Mouse (Mus musculus) thymus, postnatal 10 days (tissue): ENCODE data around the gene Grhpr.
A peak's percentile ranks its signal among the peaks of the same experiment; 100 is the strongest.
"Not testable (repeated sequence)": the region's sequence is repeated elsewhere in the genome, so short reads cannot be mapped to it uniquely, and the experiment has no call there.

ENCODE experiments used
- DNase-seq, 2 experiments: peaks; one replicate each; pipeline ENCODE4 v3.0.0; 2021; ENCODE audit warnings: low spot score in 2 of 2

Grhpr gene

DNA sequence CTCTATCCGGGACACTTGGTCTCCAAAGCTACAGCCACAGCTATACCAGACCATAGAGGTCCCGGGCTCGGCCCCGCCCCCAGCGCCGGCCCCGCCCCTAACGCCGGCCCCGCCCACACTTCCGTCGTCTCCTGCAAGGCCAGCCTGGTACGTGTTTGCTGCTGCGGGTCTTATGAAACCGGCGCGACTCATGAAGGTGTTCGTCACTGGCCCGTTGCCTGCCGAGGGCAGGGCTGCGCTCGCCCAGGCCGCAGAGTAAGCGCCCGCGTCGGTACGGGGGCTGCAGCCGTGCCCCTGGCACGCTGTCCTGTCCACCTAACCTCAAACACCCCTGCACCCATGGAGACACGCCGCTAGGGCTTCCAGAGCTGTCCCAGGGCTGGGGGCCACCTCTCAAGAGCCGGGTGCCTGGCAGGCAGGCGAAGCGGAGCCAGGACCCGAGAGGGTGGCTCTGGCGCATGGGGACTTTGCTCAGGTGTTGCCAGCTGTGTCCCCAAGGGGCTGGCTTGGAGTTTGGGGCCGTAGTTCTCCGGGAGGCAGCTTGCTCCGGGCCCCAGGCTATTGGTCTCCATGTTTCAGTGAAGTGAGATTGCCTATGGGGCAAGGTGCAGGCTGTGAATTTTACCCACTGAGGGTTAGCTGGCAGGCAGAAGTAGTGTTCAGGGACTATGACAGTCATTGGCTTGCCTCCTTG, at the start of gene Grhpr:
Gene Grhpr, plus strand, starts transcription at position 116 of the 694 bp plus-strand sequence.
- DNase-seq, result peak; percentile 73 to 84

DNA sequence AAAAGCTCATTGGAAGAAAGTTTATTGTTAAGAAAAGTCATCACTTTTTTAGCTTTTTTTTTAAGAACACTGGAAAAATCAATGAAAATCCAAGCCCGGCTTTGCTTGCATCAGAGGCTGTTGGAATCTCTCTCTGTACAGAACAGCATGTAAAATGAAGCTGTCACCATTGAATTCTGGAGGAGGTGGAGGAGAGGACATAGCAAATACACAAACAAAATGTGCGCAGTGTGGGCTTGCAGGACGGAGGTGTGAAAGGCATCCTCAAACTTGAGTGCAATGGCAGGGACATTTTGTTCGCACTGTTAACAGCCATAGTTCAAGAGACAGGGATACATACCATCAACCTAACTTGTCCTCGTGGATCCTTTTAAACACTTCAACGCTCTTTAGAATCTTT, 49.5 kb upstream of the Grhpr start:
- DNase-seq, result no peak

DNA sequence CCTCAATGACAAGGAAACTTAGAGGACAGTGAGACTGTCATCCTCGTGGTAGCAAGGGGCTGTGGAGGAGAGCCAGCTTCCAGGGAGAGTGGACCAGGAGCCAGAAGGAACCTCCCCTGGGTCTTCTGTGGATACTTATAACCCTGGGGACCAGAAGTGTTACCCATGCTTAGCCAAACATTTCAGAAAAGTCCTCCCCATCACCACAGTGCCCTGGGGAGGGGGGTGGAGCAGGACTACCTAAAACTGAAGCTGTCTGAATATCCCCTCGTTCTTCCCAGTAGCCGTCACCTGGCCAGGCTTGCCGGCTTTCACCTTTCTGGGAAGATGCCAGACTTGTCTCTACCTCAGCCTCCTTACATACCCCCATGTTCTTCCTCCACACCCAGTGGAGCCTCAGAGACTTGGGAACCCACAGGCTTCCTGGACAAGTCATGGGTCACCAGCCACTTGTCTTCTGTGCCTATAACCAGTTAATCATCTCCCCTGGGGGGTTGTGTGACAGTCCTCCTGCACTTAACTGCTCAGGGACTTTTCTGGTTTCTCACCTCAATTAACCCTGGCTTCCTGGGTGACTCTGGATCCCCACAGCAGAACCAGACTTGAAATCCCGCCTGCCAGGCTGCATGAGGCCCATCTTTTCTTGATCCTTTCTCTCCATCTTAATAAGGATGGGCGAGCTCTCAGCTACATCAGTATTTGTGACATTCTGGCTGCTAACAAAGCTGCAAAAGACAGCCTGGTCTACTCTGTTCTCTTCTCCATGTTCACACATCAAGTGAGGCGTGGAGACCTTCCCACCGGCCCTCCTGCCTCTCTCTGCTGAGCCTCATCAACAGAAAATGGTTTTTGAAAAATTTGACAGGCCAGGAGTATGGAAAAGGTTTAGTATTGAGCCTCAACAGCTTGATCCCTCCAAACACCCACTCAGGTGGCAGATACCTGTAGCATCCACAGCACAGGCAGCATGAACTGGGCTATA, 42.5 kb upstream of the Grhpr start:
- no peak for DNase-seq

DNA sequence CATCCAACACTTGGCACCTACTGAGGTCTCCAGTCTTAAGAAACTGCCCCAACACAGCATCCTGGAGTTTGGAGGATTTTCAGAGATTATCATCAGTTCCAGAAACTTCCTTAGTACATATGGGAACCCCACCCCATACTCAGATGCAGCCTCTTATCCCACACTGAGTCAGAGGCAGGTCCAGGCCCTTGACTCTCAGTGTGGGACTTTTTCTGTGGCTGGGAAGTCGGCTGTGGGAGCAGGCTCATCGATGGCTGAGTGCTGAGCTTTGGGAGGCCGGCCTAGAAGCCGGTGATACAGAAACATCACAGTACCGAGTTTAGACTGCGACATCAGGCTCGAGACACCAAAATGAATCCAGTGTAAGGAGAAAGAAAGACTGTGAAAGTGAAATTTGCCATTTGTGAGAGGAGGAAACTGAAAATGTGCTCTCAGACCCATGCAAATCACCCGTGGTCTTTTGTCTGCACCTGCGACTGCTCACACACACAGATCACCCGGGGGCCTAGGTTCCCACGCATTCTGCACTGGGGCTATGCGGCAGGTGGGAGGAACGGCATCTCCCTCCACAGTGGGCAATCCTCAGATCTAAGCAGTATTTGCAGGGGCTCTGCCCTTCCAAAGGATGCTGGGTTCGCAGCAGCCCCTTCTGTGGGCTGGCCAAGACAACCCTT, 41.5 kb upstream of the Grhpr start:
- no peak for DNase-seq

DNA sequence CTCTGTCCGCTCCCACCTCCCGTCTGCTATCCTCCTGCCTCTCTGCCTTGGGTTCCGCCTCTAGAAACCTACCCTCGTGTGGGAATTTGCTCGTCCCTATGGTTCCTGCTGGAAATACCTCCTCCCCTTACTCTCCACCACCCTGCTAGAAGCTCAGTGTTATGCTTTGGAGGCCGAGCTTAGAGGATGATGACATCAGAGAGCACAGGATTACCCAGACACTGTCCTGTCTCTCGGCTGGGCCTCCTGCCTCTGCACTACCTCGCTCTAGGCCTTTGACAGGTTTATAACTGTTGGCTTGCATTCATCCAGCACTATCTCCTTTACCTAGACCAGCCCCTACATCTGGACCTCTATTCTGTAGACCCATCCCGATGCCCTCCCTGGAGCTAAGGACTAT, 40.9 kb upstream of the Grhpr start:
- DNase-seq, result no peak

DNA sequence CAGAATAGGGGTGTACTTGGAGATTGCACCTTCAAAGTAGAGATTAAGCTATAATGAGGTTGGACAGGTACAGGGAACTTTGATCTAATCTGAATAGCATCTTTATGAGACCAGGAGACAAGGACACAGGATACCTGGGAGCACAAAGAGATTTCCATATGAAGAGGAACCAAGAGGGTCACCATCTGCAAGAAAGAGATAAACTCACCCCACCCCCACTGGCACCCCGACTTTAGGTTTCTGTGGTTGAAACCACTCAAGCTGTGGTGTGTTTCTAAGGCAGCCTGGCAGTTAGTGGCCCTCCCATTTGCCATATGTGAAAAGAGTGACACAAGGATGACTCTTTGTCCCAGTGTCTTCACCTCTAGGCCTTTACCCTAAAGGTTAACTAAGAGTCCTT, 39.0 kb upstream of the Grhpr start:
- DNase-seq, result no peak

DNA sequence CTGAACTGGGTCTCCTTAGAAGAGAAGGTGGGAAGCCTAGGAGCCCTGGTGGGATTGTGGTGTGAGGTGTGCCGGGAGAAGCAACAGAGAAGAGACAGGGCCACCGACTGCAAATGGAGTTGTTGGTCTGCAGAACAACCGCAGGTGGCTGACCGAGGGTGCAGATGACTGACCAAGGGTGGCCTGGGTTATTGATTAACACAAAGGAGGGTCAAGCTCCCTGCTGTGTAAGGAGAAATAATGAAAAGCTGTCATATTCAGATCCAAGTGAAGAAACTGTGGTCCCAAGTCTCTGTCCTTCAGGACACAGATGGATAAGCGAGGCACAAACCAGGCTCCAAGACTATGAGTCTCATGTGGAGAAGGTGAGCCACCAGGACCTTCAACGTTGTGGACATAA, 37.7 kb upstream of the Grhpr start:
- DNase-seq, result no peak

DNA sequence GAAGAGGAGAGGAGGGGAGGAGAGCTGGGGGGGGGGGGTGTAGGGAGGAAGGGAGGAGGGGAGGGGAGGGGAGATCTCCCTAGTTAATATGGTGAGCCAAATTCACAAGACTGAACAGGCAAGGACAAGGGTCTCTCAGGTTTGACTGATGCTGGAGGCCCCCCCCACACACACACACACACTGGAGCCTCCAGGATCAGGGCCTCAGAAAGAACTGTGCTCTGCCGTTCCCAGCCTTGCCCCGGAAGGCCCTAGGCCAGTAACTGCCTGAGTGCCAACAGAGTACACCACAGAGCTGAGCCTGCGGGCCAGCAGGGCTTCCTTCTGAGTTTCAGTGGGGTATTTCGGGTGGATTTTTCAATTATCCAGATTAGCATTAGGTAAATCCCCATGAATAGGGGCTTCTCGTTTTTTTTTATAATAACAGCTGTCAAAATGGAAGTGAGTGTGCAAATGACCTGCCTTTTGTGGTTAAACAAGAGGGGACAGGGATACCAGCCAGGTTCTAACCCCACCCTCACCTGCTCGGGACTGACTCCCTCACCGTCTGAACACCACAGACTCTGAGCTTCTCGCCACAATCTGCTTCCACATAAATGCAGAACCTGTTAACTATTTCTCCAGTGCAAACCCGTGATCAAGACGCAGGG, 36.6 kb upstream of the Grhpr start:
- DNase-seq, result no peak

DNA sequence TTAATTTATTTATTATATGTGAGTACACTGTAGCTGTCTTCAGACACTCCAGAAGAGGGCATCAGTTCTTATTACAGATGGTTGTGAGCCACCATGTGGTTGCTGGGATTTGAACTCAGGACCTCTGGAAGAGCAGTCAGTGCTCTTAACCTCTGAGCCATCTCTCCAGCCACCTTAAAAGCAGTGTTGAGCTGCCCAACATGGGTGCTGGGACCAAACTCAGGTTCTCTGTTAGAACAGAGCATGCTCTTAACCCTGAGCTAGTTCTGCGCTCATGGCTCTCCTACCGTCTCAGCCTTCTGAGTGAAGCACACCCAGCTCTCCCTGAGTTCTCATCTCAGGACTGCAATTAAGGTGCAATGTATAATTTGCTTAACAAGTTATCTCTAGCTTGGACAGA, 35.1 kb upstream of the Grhpr start:
- DNase-seq, result not testable (repeated sequence)

DNA sequence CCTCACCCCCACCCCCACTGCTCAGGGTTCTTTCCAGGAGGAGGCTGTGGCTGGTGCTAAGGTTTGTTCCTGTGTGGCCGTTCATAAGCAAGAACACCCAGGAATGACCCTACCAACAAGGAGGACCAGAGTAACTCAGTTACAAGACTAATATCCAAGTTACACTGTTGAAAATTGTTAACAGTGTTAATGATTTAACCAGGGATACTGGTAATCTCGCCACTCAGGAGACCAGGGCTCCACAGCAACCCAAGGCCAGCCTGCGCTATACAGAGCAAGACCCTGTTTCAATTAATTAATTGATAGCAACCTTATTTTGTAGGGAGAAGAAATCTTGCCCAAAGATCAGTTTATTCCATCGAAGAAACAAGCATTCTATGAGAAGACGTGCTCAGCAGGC, 33.7 kb upstream of the Grhpr start:
- no peak for DNase-seq

DNA sequence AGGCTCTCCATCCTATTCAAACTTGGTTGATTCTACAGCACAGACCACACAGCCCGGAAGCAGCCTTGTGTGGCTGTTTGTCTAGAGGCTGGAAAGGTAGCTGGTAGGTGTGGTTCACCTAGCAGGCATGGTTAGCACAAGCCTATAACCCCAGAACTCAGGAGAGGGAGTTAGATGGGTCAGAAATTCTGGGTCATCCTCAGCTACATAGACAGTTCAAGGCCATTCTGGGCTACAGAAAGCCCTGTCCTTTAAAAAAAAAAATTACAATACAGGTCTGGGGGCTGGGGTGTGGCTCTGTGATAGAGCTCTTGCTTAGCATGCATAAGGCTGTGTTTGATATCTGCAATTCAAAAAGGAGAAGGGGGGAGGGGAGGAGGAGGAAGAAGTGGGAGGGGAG, 32.9 kb upstream of the Grhpr start:
- DNase-seq, result no peak

DNA sequence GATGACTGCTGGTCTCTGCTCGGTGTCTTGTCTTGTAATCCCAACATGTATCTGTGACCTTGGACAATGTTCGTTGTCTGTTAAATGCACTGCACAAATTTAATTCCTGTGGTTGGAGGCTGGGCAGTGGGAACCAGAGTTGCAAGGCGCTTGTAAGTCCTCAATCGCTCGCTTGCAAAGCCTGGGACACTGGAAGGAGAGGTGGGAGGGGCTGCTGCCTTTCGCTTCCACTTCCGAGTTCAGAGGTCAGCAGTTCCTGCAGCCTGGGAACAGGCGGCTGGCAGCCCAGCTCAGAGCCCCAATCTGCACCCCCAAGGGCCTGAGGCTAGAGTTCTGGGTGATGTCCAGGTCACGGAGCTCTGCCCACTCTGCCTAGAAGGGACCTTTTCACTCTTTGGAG, 28.2 kb upstream of the Grhpr start:
- DNase-seq, result no peak

DNA sequence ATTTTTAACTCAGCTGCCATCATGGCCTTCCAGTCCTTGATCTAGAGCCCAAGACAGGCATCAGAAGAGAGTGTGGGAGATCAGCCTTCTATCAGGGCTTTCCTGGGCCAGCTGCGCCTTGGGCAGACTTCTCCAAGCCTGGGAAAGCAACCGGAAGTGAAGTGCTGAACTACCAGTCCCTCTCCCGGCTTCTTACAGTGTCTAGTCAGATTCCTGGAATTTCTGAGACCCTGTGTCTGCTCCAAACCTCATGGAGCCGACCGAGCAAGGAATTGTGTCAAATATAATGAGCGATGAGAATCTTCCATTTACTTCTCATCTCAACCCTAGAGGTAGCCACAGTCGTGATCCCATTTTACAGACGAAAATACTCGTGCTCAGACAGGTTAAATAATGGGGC, 22.4 kb upstream of the Grhpr start:
- DNase-seq, result no peak

DNA sequence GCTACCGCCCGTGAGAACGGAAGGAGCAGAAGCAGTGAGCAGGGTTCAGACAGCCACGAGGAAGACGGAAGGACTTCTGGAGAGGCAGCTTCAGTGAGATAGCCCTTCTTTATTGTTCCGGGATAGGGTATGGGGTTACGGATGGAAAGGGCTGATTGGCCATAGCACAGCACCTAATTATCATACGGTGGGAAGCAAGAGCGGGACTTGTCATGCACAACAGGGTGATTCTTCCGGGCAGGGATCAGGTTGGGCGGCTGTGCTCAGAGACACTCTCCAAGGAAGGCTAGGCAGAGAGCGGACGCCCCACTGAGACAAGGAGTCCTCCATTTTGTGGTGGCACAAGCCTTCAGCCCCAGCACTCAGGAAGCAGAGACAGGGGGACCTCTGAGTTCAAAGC, 22.0 kb upstream of the Grhpr start:
- no peak for DNase-seq

DNA sequence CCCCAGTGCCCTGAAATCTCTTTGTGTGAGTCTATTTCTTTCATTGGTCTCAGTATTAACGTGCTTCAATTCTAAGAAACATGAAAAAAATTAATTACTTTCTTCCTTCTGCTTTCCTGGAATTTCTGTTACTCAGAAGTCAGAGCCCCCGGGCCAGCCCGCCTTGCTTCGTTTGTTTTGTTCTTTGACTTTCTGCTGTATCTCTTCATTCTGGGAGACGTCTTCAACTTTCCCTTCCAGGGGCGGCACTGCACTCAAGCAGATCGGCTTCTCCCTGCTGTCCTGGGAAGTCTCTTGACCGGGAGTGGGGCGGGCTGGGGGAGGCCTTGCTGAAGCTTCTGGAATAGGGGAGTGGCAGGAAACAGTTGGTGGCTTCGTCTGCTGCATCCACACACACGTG, 18.0 kb upstream of the Grhpr start:
- no peak for DNase-seq

DNA sequence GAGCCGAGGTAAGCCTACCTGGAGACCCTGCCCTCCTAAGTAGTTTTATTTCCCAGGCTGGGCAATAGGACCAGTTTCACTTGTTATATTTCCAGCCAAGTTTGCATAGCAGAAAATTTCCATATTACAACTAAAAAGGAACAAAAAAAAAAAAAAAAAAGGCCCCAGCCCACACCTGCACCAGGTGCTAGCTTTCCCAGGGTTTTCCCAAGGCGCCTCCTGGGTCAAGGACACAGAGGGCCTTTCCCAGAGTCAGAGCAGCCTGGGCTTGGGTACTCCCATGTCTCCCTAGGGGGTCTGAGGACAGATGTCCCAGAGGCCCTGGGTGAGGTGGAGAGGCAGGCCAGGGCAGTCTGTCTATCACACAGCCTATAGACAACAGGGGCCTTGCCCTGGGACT, 16.0 kb upstream of the Grhpr start:
- DNase-seq, result no peak

DNA sequence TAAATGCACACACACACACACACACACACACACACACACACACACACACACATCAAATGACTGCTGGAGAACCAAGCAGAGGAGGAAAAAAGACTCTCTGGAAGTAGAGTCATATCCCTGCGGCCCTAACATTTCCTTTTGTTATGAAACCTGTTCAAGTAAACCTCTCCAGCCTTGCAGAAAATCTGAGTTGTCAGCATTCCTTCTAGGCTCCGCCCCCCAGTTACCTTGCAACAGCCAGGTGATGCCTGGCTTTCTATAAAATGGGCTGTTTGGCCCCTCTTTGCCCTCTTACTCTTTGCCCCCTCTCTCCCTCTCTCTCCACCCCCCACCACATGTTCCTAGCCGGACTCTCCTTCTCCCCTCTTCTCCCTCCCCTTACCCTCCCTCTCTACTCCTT, 15.5 kb upstream of the Grhpr start:
- DNase-seq, result no peak

DNA sequence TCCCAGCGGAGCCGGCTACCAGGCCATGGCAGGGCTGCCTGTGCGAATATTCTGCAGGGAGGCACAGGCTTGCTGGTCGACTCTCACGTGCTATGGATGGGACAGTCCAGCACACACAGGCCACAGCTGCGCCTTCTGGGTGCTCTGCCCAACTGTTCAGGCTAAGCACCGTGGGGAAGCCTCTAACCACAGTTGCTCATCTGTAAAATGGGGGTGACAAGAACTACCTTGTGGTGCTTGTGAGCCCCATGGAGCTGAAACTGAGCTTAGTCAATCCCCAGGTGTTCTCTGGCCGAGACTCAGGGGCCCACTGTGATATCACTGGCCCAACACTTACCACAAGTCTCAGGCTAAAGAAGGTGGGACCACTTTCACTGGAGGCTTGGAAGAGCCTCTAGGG, 13.8 kb upstream of the Grhpr start:
- no peak for DNase-seq

DNA sequence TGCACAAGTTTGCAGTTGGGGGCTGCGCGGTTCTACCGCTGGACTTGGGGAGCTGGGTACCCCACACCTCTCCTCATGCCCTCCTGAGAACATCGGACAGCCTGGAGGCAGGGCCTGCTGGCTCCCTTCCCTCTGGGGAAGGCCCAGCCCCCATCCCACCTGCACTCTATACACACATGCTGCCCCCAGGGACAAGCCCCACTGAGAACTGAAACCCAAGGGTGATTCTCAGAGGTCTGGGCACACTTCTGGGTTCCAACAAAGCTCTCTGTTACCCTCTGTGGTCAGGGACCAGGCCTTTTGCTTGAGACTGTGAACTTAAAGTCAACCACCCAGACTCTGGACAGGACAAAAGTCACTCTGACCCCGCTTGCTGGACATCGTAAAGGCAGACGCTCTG, 11.1 kb upstream of the Grhpr start:
- DNase-seq, result no peak

DNA sequence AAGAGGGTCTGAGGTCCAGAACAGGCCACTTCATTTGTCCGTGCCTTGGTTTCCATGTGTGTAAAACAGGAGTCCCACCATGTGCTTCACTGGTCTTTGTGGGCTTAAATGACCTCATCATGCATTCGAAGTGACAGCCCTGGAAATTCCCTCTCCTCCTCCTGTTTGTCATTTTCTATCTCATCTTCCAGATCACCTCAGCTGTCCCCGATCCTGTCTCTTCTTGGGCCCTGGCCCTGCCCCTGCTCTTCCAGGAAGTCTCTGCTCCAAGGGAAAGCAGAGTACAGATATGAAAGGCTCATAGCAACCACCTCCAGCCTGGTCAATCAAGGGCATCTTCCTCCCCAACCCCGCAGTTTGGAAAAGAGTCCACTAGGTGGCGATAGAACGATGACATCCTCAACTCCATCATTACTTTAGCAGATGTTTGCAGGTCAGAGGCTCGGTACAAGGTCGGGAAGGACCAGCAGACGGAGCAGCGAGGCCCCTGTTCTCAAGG, 10.5 kb upstream of the Grhpr start:
- peak in 1 of 2 experiments; percentile 50 for DNase-seq

DNA sequence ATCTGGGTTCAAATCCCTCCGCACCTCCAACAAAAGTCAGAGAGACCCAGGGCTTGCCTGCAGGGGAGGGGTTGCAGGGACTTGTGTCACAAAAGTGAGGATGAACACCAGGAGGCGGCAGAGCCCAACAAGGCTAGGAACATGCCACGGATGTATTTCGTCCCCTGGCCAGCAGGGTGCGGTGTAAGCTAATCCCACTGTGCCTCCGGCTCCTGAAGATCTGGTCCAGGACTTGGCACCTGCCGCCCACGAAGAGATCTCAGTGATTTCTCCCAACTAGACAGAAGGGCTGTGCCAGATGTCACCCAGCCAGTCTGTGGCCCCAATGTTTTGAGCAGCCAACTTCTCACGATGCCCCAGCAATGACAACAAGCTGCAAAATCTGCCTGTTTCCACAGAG, 7.7 kb upstream of the Grhpr start:
- peak; percentile 84 to 94 for DNase-seq

DNA sequence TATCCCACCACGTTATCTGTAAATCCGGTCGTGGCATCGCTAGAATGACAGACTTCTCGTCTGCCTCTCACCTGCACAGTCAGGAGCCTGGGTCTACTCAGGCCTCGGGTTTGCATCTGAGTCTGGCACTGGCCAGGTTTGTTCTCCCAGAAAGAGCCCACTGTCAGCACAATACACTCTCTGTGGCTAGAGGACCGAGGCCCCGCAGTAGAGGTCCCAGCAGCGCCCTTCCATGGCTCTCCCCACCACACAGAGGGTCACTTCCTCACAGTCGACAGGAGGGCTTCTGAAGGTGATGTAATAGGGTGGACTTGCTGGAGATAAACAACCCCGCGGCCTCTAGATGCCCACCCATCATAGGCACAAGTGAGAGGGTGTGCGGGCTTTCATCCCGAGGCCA, 7.3 kb upstream of the Grhpr start:
- DNase-seq, result no peak
